ENCODE assay signal across 14 mouse cellular contexts in genomic region chr7:80273456-80273855, GRCm38 (mm10).
"Had no signal": no experiment of that assay in that cellular context is flagged by ENCODE, and none has a peak within 500 bp of the region (broad histone marks: within the 10 kb centered on the region; RNA-seq: fewer than 3 reads in every experiment).

No protein-coding gene starts in this region.

- DNase-seq: retina, postnatal 1 day; right cerebral cortex, adult 18-20 months; right cerebral cortex, postnatal 14 days; right cerebral cortex, postnatal 25 days; right cerebral cortex, postnatal 4 days; spleen, adult 18-20 months; thymus, adult 18-20 months; thymus, adult 2 months; thymus, postnatal 14 days; thymus, postnatal 25 days; thymus, postnatal 36 days; thymus, postnatal 4 days had no signal

- H3K27me3 ChIP-seq: neural tube, embryonic 15.5 days; stomach, embryonic 15.5 days had no signal

- H3K9me3 ChIP-seq: neural tube, embryonic 15.5 days; stomach, embryonic 15.5 days had no signal

- H3K4me3 ChIP-seq: neural tube, embryonic 15.5 days; stomach, embryonic 15.5 days had no signal

- H3K4me1 ChIP-seq: stomach, embryonic 15.5 days had no signal
